Mouse (Mus musculus): ENCODE results near the gene Rhox10.

DNA sequence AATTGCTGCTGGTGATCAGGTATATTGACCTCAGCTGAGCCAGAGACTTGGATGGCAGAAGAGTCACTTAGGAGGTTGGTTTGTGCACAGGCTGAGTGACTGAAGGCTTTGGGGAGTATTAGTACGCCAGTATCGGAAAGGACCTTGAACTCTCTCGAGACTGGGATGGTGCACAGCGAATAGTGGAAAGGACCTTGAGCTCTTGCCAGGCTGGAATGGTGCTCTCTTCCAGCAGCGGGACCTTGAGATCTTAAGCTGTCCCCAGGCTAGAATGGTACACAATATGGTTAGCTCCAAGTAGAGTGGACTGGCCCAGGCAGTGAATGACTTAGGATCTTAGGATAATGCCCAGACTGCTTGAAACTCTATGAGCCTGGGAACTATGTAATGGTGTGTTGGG lies 26.6 kb upstream of the Rhox10 start:
- TF ChIP-seq POLR2A (IDR thresholded peaks at IDR 0.05; ENCODE audit: extremely low read depth, insufficient read depth, low read length) = no peak
- TF ChIP-seq CTCF (IDR thresholded peaks at IDR 0.05; ENCODE audit: low read depth, low read length) = no peak
